In genomic region chrX:159988002-159988960, GRCm38 (mm10) we compare ENCODE assay signal across 8 mouse cellular contexts. TPM values are rescaled to one million over a fixed set of nuclear protein-coding genes. Genes with fewer than 3 reads are reported as not detected.
DNase-seq lines count a peak whose midpoint lies in the region; ATAC-seq and TF ChIP-seq lines count a peak whose summit lies in the region.

TSS of gene Map3k15 (plus strand) at chrX:159988433.

- intact Hi-C loops in left cerebral cortex, adult 2 months (cut with DNase I), result loop anchor here (5.0 kb wide), 1 partner anchor 129 kb away; no protein-coding TSS in a partner anchor

- H3K4me1 ChIP-seq in embryonic facial prominence, embryonic 13.5 days, result no peaks in the 10 kb centered on the region
- H3K4me1 ChIP-seq in heart, embryonic 10.5 days, result no peaks in the 10 kb centered on the region
- no peaks in the 10 kb centered on the region for H3K4me1 ChIP-seq in liver, embryonic 16.5 days (ENCODE audit: control insufficient read depth, low read depth, low read length)
- no peaks in the 10 kb centered on the region for H3K4me1 ChIP-seq in neural tube, embryonic 11.5 days (ENCODE audit: control insufficient read depth, insufficient read depth, low read length)
- no peaks in the 10 kb centered on the region for H3K4me1 ChIP-seq in stomach, embryonic 16.5 days (ENCODE audit: control insufficient read depth, insufficient read depth, low read length)

- H3K27me3 ChIP-seq in embryonic facial prominence, embryonic 13.5 days, result peaks cover 60% of the 10 kb centered on the region
- peaks cover 32% of the 10 kb centered on the region; the same call in 1 of the 2 replicates for H3K27me3 ChIP-seq in heart, embryonic 10.5 days (ENCODE audit: insufficient read depth, poor library complexity, severe bottlenecking)
- H3K27me3 ChIP-seq in liver, embryonic 16.5 days (ENCODE audit: control insufficient read depth, insufficient read depth, low read depth, low read length), result peaks cover 10% of the 10 kb centered on the region
- 0 out of 2 replicates have a peak, but pooled peaks cover 4% of the 10 kb centered on the region for H3K27me3 ChIP-seq in neural tube, embryonic 11.5 days (ENCODE audit: control insufficient read depth, insufficient read depth, low read length)
- peaks cover 16% of the 10 kb centered on the region; the same call in 1 of the 2 replicates for H3K27me3 ChIP-seq in stomach, embryonic 16.5 days (ENCODE audit: control insufficient read depth, insufficient read depth, low read length)

- H3K9ac ChIP-seq in embryonic facial prominence, embryonic 13.5 days, result peak within 1 kb of the TSS; percentile 58; the same call in 1 of the 2 replicates
- H3K9ac ChIP-seq in liver, embryonic 16.5 days (ENCODE audit: low read depth, low read length), result no peak within 1 kb of the TSS; the same call in 1 of the 2 replicates
- no peak within 1 kb of the TSS for H3K9ac ChIP-seq in neural tube, embryonic 11.5 days (ENCODE audit: low read length)
- H3K9ac ChIP-seq in stomach, embryonic 16.5 days (ENCODE audit: low read length), result peak within 1 kb of the TSS; percentile 65

- 0 out of 2 replicates have a peak, but pooled peaks have one; percentile 37 for ATAC-seq in embryonic facial prominence, embryonic 13.5 days (ENCODE audit: insufficient number of reproducible peaks, insufficient read depth, low FRiP score, low TSS enrichment, low read depth)
- peak; percentile 78 for ATAC-seq in liver, embryonic 16.5 days (ENCODE audit: low read depth)
- peak; percentile 67 for ATAC-seq in neural tube, embryonic 11.5 days (ENCODE audit: insufficient read depth, low FRiP score, low TSS enrichment)
- peak; percentile 66; the same call in 1 of the 2 replicates for ATAC-seq in stomach, embryonic 16.5 days (ENCODE audit: insufficient read depth, low FRiP score)

- TF ChIP-seq CTCF in left cerebral cortex, adult 2 months (IDR thresholded peaks at IDR 0.05), result peak; percentile 75

- peak within 1 kb of the TSS; percentile 80 for H3K4me2 ChIP-seq in embryonic facial prominence, embryonic 13.5 days
- H3K4me2 ChIP-seq in liver, embryonic 16.5 days (ENCODE audit: low read depth, low read length), result peak within 1 kb of the TSS; percentile 63
- H3K4me2 ChIP-seq in neural tube, embryonic 11.5 days (ENCODE audit: low read depth), result peak within 1 kb of the TSS; percentile 74
- peak within 1 kb of the TSS; percentile 82 for H3K4me2 ChIP-seq in stomach, embryonic 16.5 days (ENCODE audit: low read depth, low read length)

- no peak within 1 kb of the TSS for H3K27ac ChIP-seq in left cerebral cortex, adult 2 months
- no peak within 1 kb of the TSS for H3K27ac ChIP-seq in embryonic facial prominence, embryonic 13.5 days
- H3K27ac ChIP-seq in heart, embryonic 10.5 days, result peak within 1 kb of the TSS; percentile 69
- no peak within 1 kb of the TSS for H3K27ac ChIP-seq in liver, embryonic 16.5 days (ENCODE audit: low read length)
- no peak within 1 kb of the TSS for H3K27ac ChIP-seq in neural tube, embryonic 11.5 days (ENCODE audit: low read depth, low read length)
- H3K27ac ChIP-seq in stomach, embryonic 16.5 days (ENCODE audit: low read length), result no peak within 1 kb of the TSS

- WGBS in embryonic facial prominence, embryonic 13.5 days, result 38% methylated on average over 69 of the region's 108 CpGs
- 38% methylated on average over 102 of the region's 108 CpGs for WGBS in heart, embryonic 10.5 days
- 30% methylated on average over 57 of the region's 108 CpGs for WGBS in liver, embryonic 16.5 days (ENCODE audit: insufficient replicate concordance)
- 18% methylated on average over 22 of the region's 108 CpGs for WGBS in neural tube, embryonic 11.5 days
- 18% methylated on average over 32 of the region's 108 CpGs for WGBS in stomach, embryonic 16.5 days

- peak within 1 kb of the TSS; percentile 41 for H3K4me3 ChIP-seq in left cerebral cortex, adult 2 months
- H3K4me3 ChIP-seq in embryonic facial prominence, embryonic 13.5 days, result peak within 1 kb of the TSS; percentile 47
- peak within 1 kb of the TSS; percentile 58 for H3K4me3 ChIP-seq in heart, embryonic 10.5 days
- H3K4me3 ChIP-seq in liver, embryonic 16.5 days (ENCODE audit: low read depth, low read length), result peak within 1 kb of the TSS; percentile 44
- H3K4me3 ChIP-seq in neural tube, embryonic 11.5 days (ENCODE audit: low read depth, low read length), result peak within 1 kb of the TSS; percentile 40
- peak within 1 kb of the TSS; percentile 52 for H3K4me3 ChIP-seq in stomach, embryonic 16.5 days (replicated peaks; ENCODE audit: low read length)

- no peaks in the 10 kb centered on the region for H3K36me3 ChIP-seq in embryonic facial prominence, embryonic 13.5 days
- no peaks in the 10 kb centered on the region for H3K36me3 ChIP-seq in heart, embryonic 10.5 days
- H3K36me3 ChIP-seq in liver, embryonic 16.5 days (ENCODE audit: control insufficient read depth, insufficient read depth), result no peaks in the 10 kb centered on the region
- no peaks in the 10 kb centered on the region for H3K36me3 ChIP-seq in neural tube, embryonic 11.5 days (ENCODE audit: control insufficient read depth, insufficient read depth, low read length)
- H3K36me3 ChIP-seq in stomach, embryonic 16.5 days (ENCODE audit: control insufficient read depth, insufficient read depth, low read length), result no peaks in the 10 kb centered on the region

- H3K9me3 ChIP-seq in embryonic facial prominence, embryonic 13.5 days, result no peaks in the 10 kb centered on the region
- H3K9me3 ChIP-seq in heart, embryonic 10.5 days, result no peaks in the 10 kb centered on the region
- no peaks in the 10 kb centered on the region for H3K9me3 ChIP-seq in liver, embryonic 16.5 days (replicated peaks; ENCODE audit: control insufficient read depth, low read length)
- H3K9me3 ChIP-seq in neural tube, embryonic 11.5 days (ENCODE audit: control insufficient read depth, low read length), result no peaks in the 10 kb centered on the region
- H3K9me3 ChIP-seq in stomach, embryonic 16.5 days (replicated peaks; ENCODE audit: control insufficient read depth, low read length), result no peaks in the 10 kb centered on the region

- peak; percentile 13 to 52 for DNase-seq in left cerebral cortex, adult 2 months (ENCODE audit: extremely low spot score in 1 of 2, low spot score in 2 of 2)
- DNase-seq in left cerebral cortex, adult 11 months (ENCODE audit: low spot score), result no peak
- no peak for DNase-seq in heart, embryonic 10.5 days (ENCODE audit: low spot score)
- DNase-seq in kidney, adult 8-10 months, result peak; percentile 66 to 76
- peak; percentile 66 for DNase-seq in neural tube, embryonic 11.5 days (ENCODE audit: low spot score)

RNA-seq across cellular contexts. Expression of gene Map3k15, which starts in this region (rescaled TPM):
- total RNA-seq in left cerebral cortex, adult 2 months (2021), result 1 to 10 TPM in 1 of 2 experiments, under 1 TPM in 1; 0.68 to 1.3 TPM
- 0.07 and 0.12 TPM in 2 replicates for polyA plus RNA-seq in embryonic facial prominence, embryonic 13.5 days (2015; fragmentation: Nextera tagmentation; extraction: Ambion mirVana)
- 0.35 and 0.36 TPM in 2 replicates for polyA plus RNA-seq in heart, embryonic 10.5 days (2016; fragmentation: Nextera tagmentation; extraction: Ambion mirVana)
- 0.09 and 0.13 TPM in 2 replicates for polyA plus RNA-seq in liver, embryonic 16.5 days (2015; fragmentation: Nextera tagmentation; extraction: Ambion mirVana)
- polyA plus RNA-seq in neural tube, embryonic 11.5 days (2014; fragmentation: Nextera tagmentation; extraction: Ambion mirVana), result 0.42 and 0.51 TPM in 2 replicates
- polyA plus RNA-seq in stomach, embryonic 16.5 days (2015; fragmentation: Nextera tagmentation; extraction: Ambion mirVana), result 0.49 and 0.58 TPM in 2 replicates

Comparison
In these comparisons a context has a peak if more than half of its experiments do, and no peak if none do; other contexts are left out.
1. DNase-seq: peak in left cerebral cortex, adult 2 months (2 of 2) and kidney, adult 8-10 months (2 of 2); none in left cerebral cortex, adult 11 months (single experiment) and heart, embryonic 10.5 days (single experiment).
2. Peak in ATAC-seq, H3K4me3 ChIP-seq, H3K9ac ChIP-seq and H3K4me2 ChIP-seq in embryonic facial prominence, embryonic 13.5 days; RNA of the gene not detected or under 1 TPM.
3. Peak in ATAC-seq, H3K4me3 ChIP-seq and H3K4me2 ChIP-seq in liver, embryonic 16.5 days; RNA of the gene not detected or under 1 TPM.
4. Peak in DNase-seq, ATAC-seq, H3K4me3 ChIP-seq and H3K4me2 ChIP-seq in neural tube, embryonic 11.5 days; RNA of the gene not detected or under 1 TPM.
5. Peak in ATAC-seq, H3K4me3 ChIP-seq, H3K9ac ChIP-seq and H3K4me2 ChIP-seq in stomach, embryonic 16.5 days; RNA of the gene not detected or under 1 TPM.
6. Peak in every context shown above with its lines, with median percentiles within 50 percentile points of each other: H3K4me3 ChIP-seq, ATAC-seq and H3K4me2 ChIP-seq.